Mouse (Mus musculus): ENCODE measurements around the gene Arhgef7. TPM values are rescaled to one million over a fixed set of nuclear protein-coding genes. Genes with fewer than 3 reads are reported as not detected.

Arhgef7 gene
- polyA plus RNA-seq, 1 experiment from 2014 or later = 12.6 TPM

GRCm38 (mm10) chr8:11701033-11701362, 26.5 kb upstream of the Arhgef7 start, which contains the start of gene 1700016D06Rik:
1700016D06Rik (minus strand) TSS chr8:11701063.
- H3K4me2 ChIP-seq (replicated peaks; ENCODE audit: low read depth) = no peak within 1 kb of the TSS
- 0 out of 2 replicates have a peak within 1 kb of the TSS, but pooled peaks have one; percentile 9 for H3K9ac ChIP-seq (ENCODE audit: low read length)
- DNase-seq (ENCODE audit: low spot score) (no peak), ATAC-seq (ENCODE audit: low FRiP score, low TSS enrichment) (no peak)
- H3K27me3 ChIP-seq (ENCODE audit: control insufficient read depth, insufficient read depth, low read length) = no peaks in the 10 kb centered on the region
- H3K36me3 ChIP-seq (ENCODE audit: control insufficient read depth, insufficient read depth, low read length) = no peaks in the 10 kb centered on the region
- no peak within 1 kb of the TSS for H3K4me3 ChIP-seq (ENCODE audit: low read depth, low read length)
- 49% methylated on average over 6 of the region's 6 CpGs for WGBS
- no peak within 1 kb of the TSS for H3K27ac ChIP-seq (replicated peaks)
- H3K9me3 ChIP-seq (ENCODE audit: control insufficient read depth, low read length) = no peaks in the 10 kb centered on the region
- TF ChIP-seq EP300 (optimal IDR thresholded peaks at IDR 0.05) = no peak
- no peak for TF ChIP-seq CTCF (IDR thresholded peaks at IDR 0.05; ENCODE audit: low read depth)
- H3K4me1 ChIP-seq (replicated peaks; ENCODE audit: control insufficient read depth, insufficient read depth) = no peaks in the 10 kb centered on the region

- no peak overlapping the region for H3K27ac ChIP-seq (replicated peaks)
- no peak for TF ChIP-seq CTCF (IDR thresholded peaks at IDR 0.05; ENCODE audit: low read depth)
- no peak for TF ChIP-seq EP300 (optimal IDR thresholded peaks at IDR 0.05)
- WGBS = 70% methylated on average over 6 of the region's 6 CpGs
- no peaks in the 10 kb centered on the region for H3K4me1 ChIP-seq (replicated peaks; ENCODE audit: control insufficient read depth, insufficient read depth)
- ATAC-seq (ENCODE audit: low FRiP score, low TSS enrichment) = no peak
- no peak overlapping the region for H3K4me3 ChIP-seq (ENCODE audit: low read depth, low read length)
- DNase-seq (ENCODE audit: low spot score) = no peak
- H3K9me3 ChIP-seq (ENCODE audit: control insufficient read depth, low read length) = no peaks in the 10 kb centered on the region
- H3K27me3 ChIP-seq (ENCODE audit: control insufficient read depth, insufficient read depth, low read length) = no peaks in the 10 kb centered on the region
- H3K36me3 ChIP-seq (ENCODE audit: control insufficient read depth, insufficient read depth, low read length) = no peaks in the 10 kb centered on the region
- H3K4me2 ChIP-seq (replicated peaks; ENCODE audit: low read depth) = no peak overlapping the region
- no peak overlapping the region for H3K9ac ChIP-seq (ENCODE audit: low read length)
Measured at GRCm38 (mm10) chr8:11701428-11701827, 26.1 kb upstream of the Arhgef7 start.

GRCm38 (mm10) chr8:11703789-11704188, 23.7 kb upstream of the Arhgef7 start:
- Histone ChIP-seq H3K27me3 (ENCODE audit: control insufficient read depth, insufficient read depth, low read length) (no peaks in the 10 kb centered on the region), H3K9ac (ENCODE audit: low read length) (no peak overlapping the region), H3K4me1 (replicated peaks; ENCODE audit: control insufficient read depth, insufficient read depth) (no peaks in the 10 kb centered on the region), H3K36me3 (ENCODE audit: control insufficient read depth, insufficient read depth, low read length) (no peaks in the 10 kb centered on the region), H3K4me3 (ENCODE audit: low read depth, low read length) (no peak overlapping the region), H3K9me3 (ENCODE audit: control insufficient read depth, low read length) (no peaks in the 10 kb centered on the region), H3K27ac (replicated peaks) (no peak overlapping the region), H3K4me2 (replicated peaks; ENCODE audit: low read depth) (no peak overlapping the region)
- ATAC-seq (ENCODE audit: low FRiP score, low TSS enrichment) (no peak), DNase-seq (ENCODE audit: low spot score) (no peak)
- TF ChIP-seq CTCF (IDR thresholded peaks at IDR 0.05; ENCODE audit: low read depth) = no peak
- no peak for TF ChIP-seq EP300 (optimal IDR thresholded peaks at IDR 0.05)
- WGBS = 71% methylated on average over 5 of the region's 5 CpGs

GRCm38 (mm10) chr8:11704716-11705420, 22.7 kb upstream of the Arhgef7 start:
- ATAC-seq (ENCODE audit: low FRiP score, low TSS enrichment) (no peak), DNase-seq (ENCODE audit: low spot score) (no peak)
- Histone ChIP-seq H3K4me3 (ENCODE audit: low read depth, low read length) (no peak overlapping the region), H3K27ac (replicated peaks) (no peak overlapping the region), H3K4me1 (replicated peaks; ENCODE audit: control insufficient read depth, insufficient read depth) (no peaks in the 10 kb centered on the region), H3K9ac (ENCODE audit: low read length) (no peak overlapping the region), H3K4me2 (replicated peaks; ENCODE audit: low read depth) (no peak overlapping the region), H3K9me3 (ENCODE audit: control insufficient read depth, low read length) (no peaks in the 10 kb centered on the region), H3K27me3 (ENCODE audit: control insufficient read depth, insufficient read depth, low read length) (no peaks in the 10 kb centered on the region), H3K36me3 (ENCODE audit: control insufficient read depth, insufficient read depth, low read length) (no peaks in the 10 kb centered on the region)
- 60% methylated on average over 6 of the region's 6 CpGs for WGBS
- TF ChIP-seq CTCF (IDR thresholded peaks at IDR 0.05; ENCODE audit: low read depth) (no peak), EP300 (optimal IDR thresholded peaks at IDR 0.05) (no peak)

- Histone ChIP-seq H3K4me2 (replicated peaks; ENCODE audit: low read depth) (no peak overlapping the region), H3K27ac (replicated peaks) (no peak overlapping the region; the same call in 1 of the 2 replicates), H3K27me3 (ENCODE audit: control insufficient read depth, insufficient read depth, low read length) (no peaks in the 10 kb centered on the region), H3K9me3 (ENCODE audit: control insufficient read depth, low read length) (no peaks in the 10 kb centered on the region), H3K9ac (ENCODE audit: low read length) (no peak overlapping the region), H3K36me3 (ENCODE audit: control insufficient read depth, insufficient read depth, low read length) (no peaks in the 10 kb centered on the region), H3K4me1 (replicated peaks; ENCODE audit: control insufficient read depth, insufficient read depth) (no peaks in the 10 kb centered on the region), H3K4me3 (ENCODE audit: low read depth, low read length) (no peak overlapping the region)
- DNase-seq (ENCODE audit: low spot score) (no peak), ATAC-seq (ENCODE audit: low FRiP score, low TSS enrichment) (peak; percentile 34; the same call in 1 of the 2 replicates)
- TF ChIP-seq CTCF (IDR thresholded peaks at IDR 0.05; ENCODE audit: low read depth) = no peak
- no peak for TF ChIP-seq EP300 (optimal IDR thresholded peaks at IDR 0.05)
- WGBS = 65% methylated on average over 12 of the region's 12 CpGs
Measured at GRCm38 (mm10) chr8:11705818-11706217, 21.7 kb upstream of the Arhgef7 start.

- H3K9ac ChIP-seq (ENCODE audit: low read length) = no peak overlapping the region; the same call in 1 of the 2 replicates
- TF ChIP-seq CTCF (IDR thresholded peaks at IDR 0.05; ENCODE audit: low read depth) (no peak), EP300 (optimal IDR thresholded peaks at IDR 0.05) (no peak)
- H3K4me2 ChIP-seq (replicated peaks; ENCODE audit: low read depth) = no peak overlapping the region
- H3K9me3 ChIP-seq (ENCODE audit: control insufficient read depth, low read length) = no peaks in the 10 kb centered on the region
- no peaks in the 10 kb centered on the region for H3K27me3 ChIP-seq (ENCODE audit: control insufficient read depth, insufficient read depth, low read length)
- no peak overlapping the region for H3K27ac ChIP-seq (replicated peaks)
- no peaks in the 10 kb centered on the region for H3K4me1 ChIP-seq (replicated peaks; ENCODE audit: control insufficient read depth, insufficient read depth)
- ATAC-seq (ENCODE audit: low FRiP score, low TSS enrichment) (no peak), DNase-seq (ENCODE audit: low spot score) (no peak)
- WGBS = 36% methylated on average over 3 of the region's 3 CpGs
- H3K36me3 ChIP-seq (ENCODE audit: control insufficient read depth, insufficient read depth, low read length) = no peaks in the 10 kb centered on the region
- H3K4me3 ChIP-seq (ENCODE audit: low read depth, low read length) = no peak overlapping the region
Measured at GRCm38 (mm10) chr8:11707701-11708100, 19.8 kb upstream of the Arhgef7 start.

Measured in stomach, postnatal 0 days (tissue).